Comparison of ENCODE assay signal across 9 mouse cellular contexts in the genomic region with DNA sequence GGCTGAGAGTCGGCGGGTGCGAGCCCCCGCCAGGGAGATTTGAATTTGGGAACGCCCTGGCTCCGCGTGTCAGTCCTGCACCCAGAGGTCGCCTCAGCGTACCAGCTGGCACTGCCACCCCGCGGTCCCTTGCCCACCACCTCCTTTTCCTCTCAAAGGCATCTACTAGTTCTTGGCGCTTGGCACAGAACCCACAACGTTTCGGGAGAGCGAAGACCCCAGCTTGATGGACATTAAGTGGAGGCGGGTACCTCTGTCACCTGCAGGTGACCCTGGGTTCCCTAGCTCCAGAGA. TPM values are rescaled to one million over a fixed set of nuclear protein-coding genes. Genes with fewer than 3 reads are reported as not detected.
DNase-seq lines count a peak whose midpoint lies in the region; ATAC-seq and TF ChIP-seq lines count a peak whose summit lies in the region.
"Had no signal": no experiment of that assay in that cellular context is flagged by ENCODE, and none has a peak within 500 bp of the region (broad histone marks: within the 10 kb centered on the region; RNA-seq: fewer than 3 reads in every experiment).

No protein-coding gene starts in this region.

- H3K4me3 ChIP-seq in kidney, embryonic 16.5 days (ENCODE audit: low read length): peak overlapping the region; percentile 86
- H3K4me3 ChIP-seq in cortical plate, adult 2 months (ENCODE audit: insufficient read depth, low read length): peak overlapping the region; percentile 88
- peak overlapping the region; percentile 90 for H3K4me3 ChIP-seq in hindbrain, embryonic 14.5 days (replicated peaks; ENCODE audit: low read length)
- H3K4me3 ChIP-seq in midbrain, embryonic 15.5 days: peak overlapping the region; percentile 72

- peak overlapping the region; percentile 93 for H3K9ac ChIP-seq in kidney, embryonic 16.5 days (replicated peaks; ENCODE audit: low read length)
- H3K9ac ChIP-seq in hindbrain, embryonic 14.5 days: peak overlapping the region; percentile 98
- H3K9ac ChIP-seq in midbrain, embryonic 15.5 days: peak overlapping the region; percentile 84

- no peaks in the 10 kb centered on the region for H3K36me3 ChIP-seq in kidney, embryonic 16.5 days (ENCODE audit: insufficient read depth, low read length)
- H3K36me3 ChIP-seq in hindbrain, embryonic 14.5 days (replicated peaks; ENCODE audit: control insufficient read depth, insufficient read depth): no peaks in the 10 kb centered on the region
- H3K36me3 ChIP-seq in midbrain, embryonic 15.5 days (replicated peaks): no peaks in the 10 kb centered on the region

- no peak for TF ChIP-seq POLR2A in cortical plate, adult 2 months (IDR thresholded peaks at IDR 0.05; ENCODE audit: extremely low read depth, insufficient read depth, low read length)

- no peak for DNase-seq in kidney, adult 8-10 months
- no peak for DNase-seq in hindbrain, embryonic 14.5 days (ENCODE audit: low spot score)
- no peak for DNase-seq in thymus, postnatal 0 days (ENCODE audit: low spot score)
- DNase-seq in thymus, postnatal 36 days: no peak

- peak overlapping the region; percentile 54; the same call in 1 of the 2 replicates for H3K27ac ChIP-seq in kidney, embryonic 16.5 days (ENCODE audit: low read length)
- peak overlapping the region; percentile 98; the same call in 1 of the 2 replicates for H3K27ac ChIP-seq in cortical plate, adult 2 months (ENCODE audit: insufficient read depth, low read length)
- H3K27ac ChIP-seq in hindbrain, embryonic 14.5 days: peak overlapping the region; percentile 92
- peak overlapping the region; percentile 85 for H3K27ac ChIP-seq in midbrain, embryonic 15.5 days

- H3K9me3 ChIP-seq in kidney, embryonic 16.5 days (ENCODE audit: low read length): no peaks in the 10 kb centered on the region
- no peaks in the 10 kb centered on the region for H3K9me3 ChIP-seq in hindbrain, embryonic 14.5 days (ENCODE audit: control insufficient read depth, low read length)
- H3K9me3 ChIP-seq in midbrain, embryonic 15.5 days: no peaks in the 10 kb centered on the region

- WGBS in kidney, embryonic 16.5 days: 4% methylated on average over 16 of the region's 16 CpGs
- WGBS in hindbrain, embryonic 14.5 days: 7% methylated on average over 13 of the region's 16 CpGs
- 4% methylated on average over 16 of the region's 16 CpGs for WGBS in midbrain, embryonic 15.5 days

- peak overlapping the region; percentile 82 for H3K4me2 ChIP-seq in kidney, embryonic 16.5 days (replicated peaks; ENCODE audit: low read depth, low read length)
- peak overlapping the region; percentile 95 for H3K4me2 ChIP-seq in hindbrain, embryonic 14.5 days (replicated peaks)
- H3K4me2 ChIP-seq in midbrain, embryonic 15.5 days: peak overlapping the region; percentile 84

- no peak for ATAC-seq in kidney, embryonic 16.5 days (ENCODE audit: low FRiP score, low TSS enrichment)
- no peak for ATAC-seq in hindbrain, embryonic 14.5 days (ENCODE audit: low FRiP score)
- no peak; the same call in 1 of the 2 replicates for ATAC-seq in midbrain, embryonic 15.5 days (replicated peaks)
- ATAC-seq in megakaryocyte-erythroid progenitor cell, adult 5-6 weeks (replicated peaks; ENCODE audit: low FRiP score, low TSS enrichment, poor library complexity, severe bottlenecking): no peak

- no peaks in the 10 kb centered on the region for H3K27me3 ChIP-seq in kidney, embryonic 16.5 days (ENCODE audit: insufficient read depth, low read length)
- H3K27me3 ChIP-seq in hindbrain, embryonic 14.5 days (ENCODE audit: control insufficient read depth, insufficient read depth, low read length): no peaks in the 10 kb centered on the region
- H3K27me3 ChIP-seq in midbrain, embryonic 15.5 days (replicated peaks): no peaks in the 10 kb centered on the region

- H3K4me1 ChIP-seq in kidney, embryonic 16.5 days (ENCODE audit: insufficient read depth, low read length): peaks cover 28% of the 10 kb centered on the region
- H3K4me1 ChIP-seq in cortical plate, adult 2 months (ENCODE audit: control insufficient read depth, insufficient read depth, low read length): peaks cover 7% of the 10 kb centered on the region
- peaks cover 35% of the 10 kb centered on the region for H3K4me1 ChIP-seq in hindbrain, embryonic 14.5 days (replicated peaks; ENCODE audit: control insufficient read depth, insufficient read depth, low read length)
- peaks cover 37% of the 10 kb centered on the region for H3K4me1 ChIP-seq in midbrain, embryonic 15.5 days

- no peak for TF ChIP-seq CTCF in cortical plate, adult 2 months (IDR thresholded peaks at IDR 0.05; ENCODE audit: extremely low read depth, insufficient read depth, low read length)

RNA-seq across cellular contexts. Expression of a gene that starts 1.5 kb away (rescaled TPM):
- polyA plus RNA-seq in kidney, embryonic 16.5 days (2015; fragmentation: Nextera tagmentation; extraction: Ambion mirVana): 12.0 and 13.4 TPM in 2 replicates
- 31.2 and 31.6 TPM in 2 replicates for polyA plus RNA-seq in cortical plate, adult 2 months (2012; rRNA removed)
- 12.6 and 12.8 TPM in 2 replicates for polyA plus RNA-seq in hindbrain, embryonic 14.5 days (2014; fragmentation: Nextera tagmentation; extraction: Ambion mirVana)
- polyA plus RNA-seq in midbrain, embryonic 15.5 days (2015; fragmentation: Nextera tagmentation; extraction: Ambion mirVana): 14.1 and 15.9 TPM in 2 replicates
- 33.1 and 50.1 TPM in 2 replicates for total RNA-seq in megakaryocyte-erythroid progenitor cell, adult 5-6 weeks (2014; fragmentation: Nextera tagmentation)
- 41.3 and 61.0 TPM in 2 replicates for total RNA-seq in megakaryocyte-erythroid progenitor cell, adult 5-6 weeks (2017)
- polyA plus RNA-seq in thymus, postnatal 0 days (2015; fragmentation: Nextera tagmentation; extraction: Ambion mirVana): 9.1 and 11.4 TPM in 2 replicates

RNA-seq across cellular contexts. Expression of a gene that starts 41.9 kb away (rescaled TPM):
- 0.05 and 0.17 TPM in 2 replicates for polyA plus RNA-seq in kidney, embryonic 16.5 days (2015; fragmentation: Nextera tagmentation; extraction: Ambion mirVana)
- 0.33 and 1.1 TPM in 2 replicates for polyA plus RNA-seq in cortical plate, adult 2 months (2012; rRNA removed)
- 0.23 TPM in 1 of 2 replicates, not detected in the other for polyA plus RNA-seq in hindbrain, embryonic 14.5 days (2014; fragmentation: Nextera tagmentation; extraction: Ambion mirVana)
- 0.27 and 0.28 TPM in 2 replicates for polyA plus RNA-seq in midbrain, embryonic 15.5 days (2015; fragmentation: Nextera tagmentation; extraction: Ambion mirVana)
- not detected in 2 replicates for total RNA-seq in megakaryocyte-erythroid progenitor cell, adult 5-6 weeks (2014; fragmentation: Nextera tagmentation)
- not detected in 2 replicates for total RNA-seq in megakaryocyte-erythroid progenitor cell, adult 5-6 weeks (2017)
- 0.19 TPM in 1 of 2 replicates, not detected in the other for polyA plus RNA-seq in thymus, postnatal 0 days (2015; fragmentation: Nextera tagmentation; extraction: Ambion mirVana)
- total RNA-seq: hematopoietic stem cell, adult 5-6 weeks had no signal
